Mouse (Mus musculus) lung, postnatal 25 days (tissue): ENCODE measurements around the gene Trappc4.
"Not testable (repeated sequence)": the region's sequence is repeated elsewhere in the genome, so short reads cannot be mapped to it uniquely, and the experiment has no call there.

Experiments
- DNase-seq: peaks from one replicate; pipeline ENCODE4 v3.0.0; 2022; ENCODE audit warnings: low spot score

Trappc4 gene

DNA sequence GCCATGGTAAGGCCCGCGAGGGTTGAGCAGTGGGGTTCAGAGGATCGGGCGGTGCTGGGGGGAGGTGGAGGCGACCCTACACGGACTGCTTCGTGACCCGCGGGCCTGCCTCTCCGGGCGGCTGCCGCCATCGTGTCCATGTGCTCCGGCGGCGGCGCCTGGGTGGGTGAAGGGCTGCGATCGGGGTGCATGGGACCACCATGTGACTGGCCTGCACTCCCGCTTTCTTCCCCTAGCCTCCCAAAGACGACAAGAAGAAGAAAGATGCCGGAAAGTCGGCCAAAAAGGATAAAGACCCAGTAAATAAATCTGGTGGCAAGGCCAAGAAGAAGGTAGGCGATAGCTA, 325 bp upstream of the Trappc4 start:
- DNase-seq = no peak

DNA sequence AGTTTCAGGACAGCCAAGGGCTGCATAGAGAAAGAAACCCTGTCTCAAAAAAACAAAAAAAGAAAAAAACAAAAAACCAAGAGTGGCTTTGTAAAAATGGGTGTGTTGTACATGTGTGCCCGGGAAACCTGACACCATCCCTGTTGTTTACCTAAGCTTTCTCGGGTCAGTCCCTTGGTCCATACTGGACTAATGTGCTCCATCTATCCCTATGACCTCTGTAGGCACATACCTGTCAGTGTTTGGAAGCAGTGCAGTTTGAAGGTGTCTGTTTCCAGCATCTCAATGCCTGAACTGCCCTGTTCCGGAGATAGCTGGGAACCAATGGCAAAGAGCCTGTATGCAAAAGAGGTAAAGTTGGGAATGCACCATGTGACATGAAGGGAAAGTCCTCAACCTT, 2.4 kb downstream of the Trappc4 start:
- DNase-seq = no peak

DNA sequence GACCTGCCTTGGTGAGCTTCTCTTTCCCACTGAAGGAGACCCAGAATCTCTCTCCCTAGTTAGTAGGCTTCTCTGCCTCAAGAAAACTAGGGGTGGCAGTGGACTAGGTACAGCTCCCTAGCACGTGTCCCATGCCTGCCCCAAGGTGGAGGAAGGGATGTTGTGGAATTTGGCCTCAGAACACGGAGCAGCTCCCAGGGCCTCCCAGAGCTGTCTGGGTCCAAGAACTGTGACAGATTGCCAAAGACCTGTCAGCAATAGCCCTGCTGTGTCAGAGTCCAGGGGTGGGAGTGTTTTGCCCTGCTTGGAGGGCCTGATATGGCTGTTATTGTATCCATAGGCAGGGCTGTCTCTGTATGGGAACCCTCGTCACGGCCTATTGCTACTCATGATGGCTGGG, 6.3 kb downstream of the Trappc4 start:
- DNase-seq = no peak

DNA sequence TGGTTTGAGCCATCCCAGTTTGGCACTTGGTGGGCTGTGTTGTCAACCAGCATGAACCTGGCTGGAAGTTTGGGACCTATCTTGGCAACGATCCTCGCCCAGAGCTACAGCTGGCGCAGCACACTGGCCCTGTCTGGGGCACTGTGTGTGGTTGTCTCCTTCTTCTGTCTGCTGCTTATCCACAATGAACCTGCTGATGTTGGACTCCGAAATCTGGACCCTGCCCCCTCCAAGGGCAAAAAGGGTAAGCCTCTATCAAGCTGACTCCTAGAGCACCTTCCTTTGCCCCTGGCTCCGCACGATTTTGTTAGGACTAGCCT, 7.6 kb downstream of the Trappc4 start:
- no peak for DNase-seq

DNA sequence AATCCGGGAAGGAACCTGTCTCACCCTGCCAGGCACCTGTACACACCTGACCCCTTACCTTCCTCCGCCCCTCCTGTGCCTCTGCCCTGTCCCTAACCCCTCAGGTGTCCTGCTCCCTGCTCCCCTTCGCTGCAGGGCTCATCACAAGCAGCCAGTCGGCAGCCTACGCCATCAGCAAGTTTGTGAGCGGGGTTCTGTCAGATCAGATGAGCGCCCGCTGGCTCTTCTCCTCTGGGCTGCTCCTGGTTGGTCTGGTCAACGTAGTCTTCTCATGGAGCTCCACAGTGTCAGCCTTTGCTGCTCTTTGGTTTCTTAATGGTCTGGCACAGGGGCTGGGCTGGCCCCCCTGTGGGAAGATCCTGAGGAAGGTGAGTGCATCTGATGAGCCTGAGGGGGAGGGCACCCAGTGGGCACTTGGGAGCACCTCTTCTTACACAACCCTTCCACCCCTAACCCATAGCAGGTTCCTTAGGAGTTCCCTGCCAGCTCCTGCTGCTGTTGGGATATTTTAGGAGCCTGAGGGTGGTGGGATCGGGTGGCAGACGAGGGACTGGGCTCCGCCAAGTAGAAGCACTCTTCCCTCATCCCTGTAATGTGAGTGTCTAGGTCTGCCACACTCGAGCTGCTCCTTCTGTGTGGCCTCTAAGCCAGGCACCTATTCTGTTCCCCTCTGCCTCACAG, 8.1 kb downstream of the Trappc4 start:
- no peak for DNase-seq

DNA sequence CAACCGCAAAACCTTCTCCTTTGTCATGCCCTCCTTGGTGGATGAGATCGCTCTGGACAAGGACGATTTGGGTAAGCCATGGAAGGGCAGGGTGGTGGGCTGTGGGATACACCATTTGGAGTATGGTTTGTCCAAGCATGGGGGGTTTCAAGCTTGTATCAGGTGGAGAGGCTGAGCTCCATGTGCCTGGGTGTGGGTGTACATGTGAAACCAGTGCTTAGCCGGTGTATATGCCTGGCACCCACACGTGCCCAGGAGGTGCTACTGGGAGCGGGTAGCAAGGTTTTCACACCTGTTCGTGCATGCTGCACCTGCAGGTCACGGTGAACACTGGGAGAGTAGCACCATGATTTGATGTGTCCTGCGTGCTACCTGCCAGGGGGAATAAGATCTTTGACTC, 8.8 kb downstream of the Trappc4 start:
- DNase-seq = no peak

DNA sequence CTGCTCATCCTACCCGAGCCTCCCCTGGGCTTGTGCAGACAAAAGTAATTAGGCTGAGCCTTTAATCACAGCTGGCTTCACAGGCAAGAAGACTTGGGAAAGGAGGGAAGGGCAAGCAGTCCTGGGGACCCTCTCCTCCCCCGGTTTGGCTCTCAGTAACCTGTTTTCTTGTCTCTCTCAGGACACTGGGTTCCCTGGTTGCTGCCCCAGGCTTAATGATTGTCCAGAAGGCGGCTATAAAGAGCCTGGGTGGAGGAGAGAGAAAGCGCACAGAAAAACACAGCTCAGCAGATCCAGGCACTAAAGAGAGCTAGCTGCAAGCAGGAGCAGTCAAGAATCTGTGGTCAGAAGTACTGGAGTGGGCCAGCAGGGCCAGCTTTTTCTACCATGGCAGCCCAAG, 9.3 kb downstream of the Trappc4 start:
- DNase-seq = no peak

DNA sequence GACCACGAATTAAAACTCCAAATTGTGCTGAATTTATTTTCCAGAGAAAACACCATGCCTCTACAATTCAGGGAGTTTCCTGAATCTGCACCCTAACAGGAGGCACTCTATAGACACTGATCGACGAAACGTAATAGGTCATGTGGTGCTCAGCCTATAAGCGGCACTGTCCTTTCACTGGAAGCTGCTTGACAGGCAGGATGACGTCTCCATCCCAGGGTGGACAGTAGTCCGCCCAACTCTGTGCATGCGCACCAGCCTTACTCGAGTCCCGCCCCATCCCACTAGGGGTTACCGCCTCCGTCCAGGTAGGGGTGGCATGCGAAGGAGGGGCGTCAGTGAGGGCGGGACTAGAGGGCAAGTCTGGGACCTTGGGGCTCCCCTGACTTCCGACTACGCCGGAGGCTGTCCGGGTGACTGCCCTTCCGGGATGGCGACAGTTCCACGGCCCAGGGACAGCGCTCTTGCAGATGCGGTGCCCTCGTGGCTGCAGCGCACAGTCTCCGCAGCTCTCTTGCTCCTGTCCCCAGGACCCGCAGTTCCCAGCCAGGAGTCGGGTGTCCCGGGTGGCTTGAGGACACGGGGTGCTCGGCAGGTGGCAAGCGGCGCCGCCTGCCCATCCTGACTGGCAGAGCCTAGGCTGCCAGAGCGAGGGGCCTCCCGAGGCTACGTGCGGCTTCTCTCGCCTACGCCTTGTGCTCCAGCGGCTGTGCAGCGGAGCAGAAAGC, 10.6 kb downstream of the Trappc4 start, which contains the start of gene Slc37a4:
TSS of gene Slc37a4 (plus strand) at position 169 of the 728 bp plus-strand sequence.
- peak; percentile 99 for DNase-seq

DNA sequence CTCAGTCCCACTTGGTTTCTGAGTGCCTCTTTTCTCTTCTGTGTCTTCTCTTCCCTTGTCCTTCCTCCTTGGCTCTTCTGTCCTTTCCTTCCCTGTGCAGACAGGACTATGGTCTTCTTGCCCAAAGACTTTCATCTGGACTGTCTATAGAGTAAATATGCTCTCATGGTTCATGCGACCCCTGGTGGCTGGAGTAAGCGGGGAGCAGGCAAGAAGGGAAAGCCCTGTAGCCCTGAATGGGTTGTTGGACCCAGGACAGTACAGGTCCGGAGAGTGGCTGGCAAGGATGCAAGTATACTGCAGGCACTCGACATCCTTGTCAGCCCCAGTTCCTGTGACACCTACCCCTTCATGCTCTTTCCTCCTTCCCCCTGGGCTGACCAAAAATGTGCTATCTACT, 15.9 kb downstream of the Trappc4 start:
- DNase-seq = peak; percentile 68

DNA sequence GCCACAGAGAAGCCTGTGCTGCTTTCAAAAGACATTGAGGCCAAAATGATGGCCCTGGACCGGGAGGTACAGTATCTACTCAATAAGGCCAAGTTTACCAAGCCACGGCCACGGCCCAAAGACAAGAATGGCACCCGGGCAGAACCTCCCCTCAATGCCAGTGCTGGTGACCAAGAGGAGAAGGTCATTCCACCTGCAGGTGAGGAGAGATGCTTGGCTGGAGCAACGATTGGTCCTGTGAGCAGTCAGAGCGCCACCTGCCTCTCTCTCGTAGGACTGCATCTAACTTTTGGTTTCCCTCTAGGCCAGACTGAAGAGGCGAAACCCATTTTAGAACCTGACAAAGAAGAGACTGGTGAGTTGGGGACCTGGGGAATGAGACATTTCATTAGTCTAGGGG, 18.1 kb downstream of the Trappc4 start:
- DNase-seq = peak; percentile 54

DNA sequence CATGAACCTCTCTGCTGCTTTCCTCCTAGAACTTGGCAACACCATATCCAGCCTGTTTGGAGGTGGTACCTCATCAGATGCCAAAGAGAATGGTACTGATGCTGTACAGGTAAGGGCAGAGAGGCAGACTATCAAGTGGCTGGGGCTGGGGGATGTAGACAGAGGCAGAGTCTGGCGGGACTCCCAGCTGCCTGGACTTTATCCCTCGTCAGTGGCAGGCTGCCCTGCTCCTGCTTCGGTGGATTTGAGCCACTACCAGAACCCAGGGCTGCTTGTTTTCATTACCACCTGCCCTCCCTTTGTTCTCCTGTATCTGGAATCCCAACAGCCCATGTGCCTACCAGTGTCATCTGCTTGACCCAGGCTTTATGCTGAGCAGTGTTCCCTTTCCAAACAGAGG, 20.2 kb downstream of the Trappc4 start:
- no peak for DNase-seq

DNA sequence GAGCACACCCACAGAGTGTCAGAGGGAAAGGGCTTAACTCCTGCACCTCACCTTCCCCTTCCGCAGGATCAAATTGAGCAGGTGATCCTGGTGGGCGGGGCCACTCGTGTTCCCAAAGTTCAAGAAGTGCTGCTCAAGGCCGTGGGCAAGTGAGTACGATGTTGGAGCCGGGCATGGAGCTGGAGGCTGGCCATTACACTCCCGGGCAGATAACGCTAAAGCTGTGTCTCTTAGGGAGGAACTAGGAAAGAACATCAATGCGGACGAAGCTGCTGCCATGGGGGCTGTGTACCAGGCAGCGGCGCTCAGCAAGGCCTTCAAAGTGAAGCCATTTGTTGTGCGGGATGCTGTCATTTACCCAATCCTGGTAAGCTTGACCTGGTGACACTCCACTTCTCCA, 22.8 kb downstream of the Trappc4 start:
- DNase-seq = no peak

DNA sequence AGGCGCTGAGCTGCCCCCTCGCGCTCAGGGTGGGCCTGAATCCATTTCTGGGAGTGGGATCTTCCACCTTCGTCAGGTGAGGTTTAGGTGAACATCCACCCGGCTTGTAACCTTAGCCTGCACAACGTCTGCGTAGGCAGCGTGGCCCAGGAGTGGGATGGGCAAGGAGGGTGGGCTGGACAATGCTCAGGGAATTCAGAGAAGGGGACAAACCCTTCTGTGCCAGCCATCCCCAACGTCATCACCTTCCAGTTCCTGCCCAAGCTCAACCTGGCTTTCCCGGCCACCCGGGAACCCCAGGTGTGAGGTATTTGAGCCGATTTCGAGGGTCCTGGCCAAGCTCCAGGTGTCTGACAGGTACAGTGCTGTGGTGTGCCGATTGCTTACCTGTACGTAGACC, 27.5 kb downstream of the Trappc4 start:
- no peak for DNase-seq

DNA sequence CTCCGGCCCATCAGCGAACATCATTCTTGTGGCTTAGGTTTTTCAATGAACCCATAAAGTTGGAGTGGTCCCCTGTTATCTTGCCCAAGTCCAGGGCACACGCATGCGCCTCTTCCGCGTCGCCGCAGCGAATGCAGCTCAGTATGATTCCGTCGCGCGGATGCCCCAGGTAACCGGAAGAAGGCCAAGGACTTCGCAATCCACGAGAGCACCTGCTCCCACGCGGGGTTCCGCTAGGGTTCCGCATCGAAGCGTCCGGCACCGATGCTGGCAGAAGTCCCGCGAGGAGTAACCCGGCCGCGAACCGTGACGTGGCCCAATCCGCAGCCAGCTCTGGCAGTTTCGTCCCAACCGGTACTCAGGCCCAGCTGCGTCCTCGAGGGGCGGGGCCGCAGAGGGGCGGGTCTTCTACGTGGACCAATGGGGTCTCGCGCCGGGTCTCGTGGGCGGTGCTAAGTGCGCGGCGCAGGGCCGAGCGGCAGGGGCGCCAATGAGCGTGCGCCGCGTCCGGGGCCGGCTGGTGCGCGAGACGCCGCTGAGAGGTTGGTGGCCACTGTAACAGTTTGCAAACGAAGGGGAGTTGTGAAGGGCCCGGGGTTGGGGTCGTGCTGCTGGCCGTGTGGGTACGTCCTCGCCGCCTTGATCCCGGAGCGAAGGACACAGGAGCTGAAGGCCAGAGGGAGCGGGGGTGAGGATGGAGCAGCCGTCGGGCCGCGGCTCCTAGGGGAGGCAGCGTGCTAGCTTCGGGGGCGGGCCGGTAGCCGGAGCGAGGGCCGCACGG, 28.2 kb downstream of the Trappc4 start, which contains the start of gene Hyou1:
TSS of gene Hyou1 (plus strand) at position 437 of the 781 bp plus-strand sequence.
- peak; percentile 99 for DNase-seq

DNA sequence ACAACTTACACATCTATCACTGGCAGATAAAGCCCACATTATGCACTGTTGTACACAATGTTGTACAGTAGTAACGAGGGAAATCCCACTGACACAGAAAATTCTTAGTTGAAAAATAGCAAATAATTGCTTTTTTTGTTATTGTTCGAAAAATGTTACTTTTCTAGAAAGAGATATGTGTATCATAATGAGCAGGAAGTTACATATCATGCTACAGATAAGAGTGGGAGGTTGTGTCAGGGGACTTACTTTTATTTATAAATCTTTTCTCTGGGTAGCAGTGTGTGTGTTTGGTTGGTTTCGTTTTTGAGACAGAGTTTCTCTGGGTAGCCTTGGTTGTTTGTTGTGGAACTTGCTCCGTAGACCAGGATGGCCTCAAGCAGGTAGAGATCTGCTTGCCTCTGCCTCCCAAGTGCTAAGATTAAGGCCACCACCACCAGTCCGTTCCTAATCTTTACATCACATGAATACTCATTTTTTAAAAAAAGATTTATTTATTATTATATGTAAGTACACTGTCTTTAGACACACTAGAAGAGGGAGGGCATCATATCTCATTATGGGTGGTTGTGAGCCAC, 29.2 kb downstream of the Trappc4 start:
- DNase-seq = no peak

DNA sequence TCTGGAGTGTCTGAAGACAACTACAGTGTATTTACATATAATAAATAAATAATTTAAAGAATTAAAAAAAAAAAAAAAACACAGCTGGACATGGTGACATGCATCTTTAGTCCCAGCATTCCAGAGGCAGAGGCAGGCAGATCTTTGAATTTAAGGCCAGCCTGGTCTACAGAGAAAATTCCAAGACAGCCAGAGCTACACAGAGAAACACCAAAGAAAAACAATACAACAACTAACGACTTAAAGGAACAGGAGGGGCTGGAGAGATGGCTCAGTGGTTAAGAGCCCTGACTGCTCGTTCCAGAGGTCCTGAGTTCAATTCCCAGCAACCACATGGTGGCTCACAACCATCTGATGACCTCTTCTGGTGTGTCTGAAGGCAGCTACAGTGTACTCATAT, 30.1 kb downstream of the Trappc4 start:
- DNase-seq = not testable (repeated sequence)

DNA sequence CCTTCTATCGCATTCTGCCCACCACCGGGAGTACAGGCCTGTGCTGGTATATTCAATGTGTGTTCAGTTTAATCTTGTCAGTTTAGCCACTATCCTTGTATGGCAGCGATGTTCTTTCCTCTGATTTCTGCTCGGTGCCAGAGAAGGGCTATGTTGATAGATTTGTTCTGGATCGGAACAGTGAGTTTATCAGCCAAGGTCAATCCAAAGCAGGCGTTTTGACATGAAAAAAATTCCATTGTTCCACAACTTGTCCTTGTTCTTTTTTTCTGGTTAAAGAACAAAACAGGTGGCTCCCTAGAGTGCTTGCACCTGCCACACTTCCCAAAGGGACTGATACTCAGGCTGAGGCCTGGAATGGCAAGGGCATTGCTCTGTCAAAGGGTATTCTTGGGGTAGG, 31.3 kb downstream of the Trappc4 start:
- DNase-seq = no peak

DNA sequence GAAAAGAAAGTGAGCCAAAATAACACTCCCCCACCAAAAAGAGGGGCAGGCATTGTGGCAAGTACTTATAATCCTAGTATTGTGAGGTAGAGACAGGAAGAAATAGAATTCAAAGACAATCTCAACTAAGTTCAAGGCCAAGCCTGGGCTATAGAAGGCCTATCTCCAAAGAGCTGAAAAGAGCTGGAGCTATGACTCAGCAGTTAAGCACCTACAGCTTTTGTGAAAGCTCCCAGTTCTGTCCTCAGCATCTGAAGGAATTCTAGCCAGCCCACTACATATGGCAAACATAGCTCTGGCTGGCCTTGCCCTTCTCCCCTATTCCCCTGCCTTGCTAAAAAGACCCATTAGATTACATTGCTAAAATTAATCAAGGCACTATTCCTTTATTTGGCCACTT, 34.0 kb downstream of the Trappc4 start:
- DNase-seq = no peak

DNA sequence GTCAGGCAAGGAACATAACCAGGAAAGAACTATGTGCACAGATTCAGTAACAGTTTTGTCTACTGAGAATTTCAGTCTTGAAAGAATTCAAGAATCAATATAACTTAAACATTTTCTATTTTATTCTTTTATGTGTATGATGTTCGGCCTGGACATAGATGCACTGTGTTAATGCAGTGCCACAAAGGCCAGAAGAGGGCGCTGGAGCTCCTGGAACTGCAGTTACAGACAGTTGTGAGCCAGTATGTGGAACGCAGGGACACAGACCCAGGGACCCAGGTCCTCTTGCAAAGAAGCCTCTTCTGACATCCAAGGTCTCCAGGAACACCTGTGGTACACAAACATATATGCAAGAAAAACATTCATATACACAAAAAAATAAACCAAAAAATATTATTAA, 42.9 kb downstream of the Trappc4 start:
- no peak for DNase-seq

DNA sequence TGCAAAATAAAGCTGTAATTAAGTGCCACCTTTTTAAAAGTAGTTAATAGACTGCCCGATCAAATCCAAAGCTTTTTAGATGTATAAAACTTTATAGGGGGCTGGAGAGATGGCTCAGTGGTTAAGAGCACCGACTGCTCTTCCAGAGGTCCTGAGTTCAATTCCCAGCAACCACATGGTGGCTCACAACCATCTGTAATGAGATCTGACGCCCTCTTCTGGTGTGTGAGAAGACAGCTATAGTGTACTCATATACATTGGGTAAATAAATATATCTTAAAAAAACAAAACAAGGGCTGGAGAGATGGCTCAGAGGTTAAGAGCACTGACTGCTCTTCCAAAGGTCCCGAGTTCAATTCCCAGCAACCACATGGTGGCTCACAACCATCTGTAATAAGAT, 45.5 kb downstream of the Trappc4 start:
- not testable (repeated sequence) for DNase-seq

DNA sequence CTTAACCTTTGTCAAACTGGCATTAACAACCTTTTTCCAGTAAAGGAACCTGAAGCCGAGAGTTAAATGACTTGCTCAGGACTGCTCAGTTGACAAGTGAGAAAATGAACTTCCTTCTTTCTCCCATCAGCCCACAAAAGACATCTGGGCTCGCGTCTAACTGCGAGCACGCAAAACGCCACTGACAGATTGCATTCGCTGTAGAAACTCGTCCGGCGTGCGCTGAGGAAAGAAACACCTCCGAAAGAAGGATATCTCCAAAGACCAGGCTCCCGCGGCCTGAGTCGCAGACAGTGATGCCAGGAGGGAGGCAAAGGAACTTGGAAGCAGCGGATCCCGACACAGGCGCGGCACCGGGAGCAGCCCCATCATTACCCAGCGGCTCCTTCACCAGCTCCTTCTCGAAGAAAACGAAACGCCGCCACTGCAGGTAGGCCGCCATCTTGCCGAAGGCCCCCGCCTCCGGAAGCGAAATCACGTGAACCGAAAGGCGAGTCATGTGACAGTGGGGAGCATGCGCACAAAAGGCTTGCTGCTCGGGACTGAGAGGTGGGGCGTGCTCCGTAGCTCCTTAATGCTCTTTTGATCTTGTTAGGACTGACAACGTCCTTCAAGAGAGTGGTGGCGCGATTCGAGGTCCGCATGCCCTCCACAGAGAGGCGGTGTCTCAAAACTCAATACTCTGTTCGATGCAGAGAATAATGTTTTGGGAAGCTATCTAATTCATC, 46.0 kb downstream of the Trappc4 start, which contains the start of gene Vps11:
TSS of gene Vps11 (minus strand) at position 481 of the 728 bp plus-strand sequence.
- DNase-seq = peak; percentile 96

DNA sequence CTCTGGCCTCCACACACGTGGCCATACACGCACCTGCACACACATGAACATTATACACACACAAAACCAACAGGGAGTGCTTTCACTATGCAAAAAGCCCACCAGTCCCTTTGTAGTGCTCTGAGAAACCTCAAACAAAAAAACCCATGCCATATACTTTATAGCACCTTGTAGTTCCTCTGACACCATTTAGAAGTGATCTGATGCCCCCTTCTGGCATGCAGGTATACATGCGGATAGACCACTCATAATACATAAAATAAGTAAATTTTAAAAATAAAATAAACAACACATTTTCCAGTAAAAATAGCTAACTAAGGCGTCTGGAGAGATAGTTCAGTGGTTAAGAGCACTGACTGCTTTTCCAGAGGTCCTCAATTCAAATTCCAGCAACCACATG, 50.2 kb downstream of the Trappc4 start:
- peak; percentile 38 for DNase-seq
